Mouse (Mus musculus) olfactory bulb, adult 2 months (tissue): ENCODE results near the gene Ucn.

Experiments used
- CTCF ChIP-seq: fragments of 200-500 bp; IDR thresholded peaks from 2 replicates; pipeline ENCODE4 v1.5.1; 2012; ENCODE audit warnings: low read depth, mild to moderate bottlenecking, low read length, moderate library complexity; ENCODE audit not compliant: insufficient read depth
- POLR2A ChIP-seq: fragments of 200-500 bp; IDR thresholded peaks from 2 replicates; pipeline ENCODE4 v1.6.1; 2012; ENCODE audit warnings: mild to moderate bottlenecking, low read depth, low read length, moderate library complexity; ENCODE audit not compliant: insufficient read depth

GRCm38 (mm10) chr5:31136730-31137424 is 1.8 kb downstream of the Ucn start:
- TF ChIP-seq CTCF (no peak), POLR2A (no peak)
